Mouse (Mus musculus): ENCODE measurements at regions not wholly inside any gene's neighbourhood (a gene's known extent, or its start where the extent isn't known, plus 50 kb on each side); places are given as distances from the start of the nearest gene placed in this dataset.

DNA sequence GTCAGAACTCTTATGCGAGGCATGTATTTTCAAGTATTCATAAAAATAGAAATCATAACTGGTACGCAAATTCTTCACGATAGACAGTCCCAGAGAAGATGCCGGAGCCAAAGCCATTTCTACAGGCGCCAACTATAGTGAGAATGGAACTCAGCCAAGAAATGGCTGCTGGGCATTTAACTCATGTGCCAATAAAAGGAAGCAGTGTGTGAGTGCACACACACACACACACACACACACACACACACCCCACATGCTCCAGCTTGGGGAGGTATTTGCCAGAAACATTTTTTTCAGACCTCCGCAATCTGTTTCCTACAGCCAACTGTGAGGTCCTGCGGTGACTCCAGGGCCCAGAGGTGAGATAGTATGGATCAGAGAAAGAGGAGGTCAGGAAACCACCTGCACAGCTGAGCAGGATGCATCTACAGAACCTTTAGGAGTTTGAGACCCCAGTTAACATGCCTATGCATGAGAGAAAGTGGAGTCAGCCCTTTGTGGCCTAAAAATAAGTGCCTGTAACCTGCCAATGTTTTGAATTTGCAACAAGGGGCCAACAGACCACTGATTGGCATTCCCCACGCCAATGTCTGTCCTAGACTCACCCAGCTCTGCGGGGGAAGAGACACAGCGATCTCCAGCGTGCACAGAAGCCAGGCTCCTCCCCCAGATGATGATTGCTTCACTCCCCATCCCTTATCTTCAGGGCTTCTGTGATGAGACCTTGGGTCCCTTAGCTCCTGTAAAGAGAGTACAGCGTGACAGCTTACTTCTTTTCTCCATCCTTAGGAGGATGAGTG, 262.1 kb upstream of the Sp8 start:
- Histone ChIP-seq H3K4me3 (ENCODE audit: control insufficient read depth, low read depth, low read length) (no peak overlapping the region), H3K27ac (ENCODE audit: control insufficient read depth, insufficient read depth, low read depth, low read length) (no peak overlapping the region), H3K27me3 (ENCODE audit: control insufficient read depth, insufficient read depth, low read length) (no peaks in the 10 kb centered on the region), H3K36me3 (ENCODE audit: control insufficient read depth, insufficient read depth, low read length) (no peaks in the 10 kb centered on the region), H3K4me1 (ENCODE audit: control insufficient read depth, insufficient read depth, low read length) (0 out of 2 replicates have a peak, but pooled peaks cover 2% of the 10 kb centered on the region)
- TF ChIP-seq POLR2A (IDR thresholded peaks at IDR 0.05; ENCODE audit: control insufficient read depth, low read depth, low read length) (no peak), CTCF (IDR thresholded peaks at IDR 0.05; ENCODE audit: control insufficient read depth, insufficient read depth, insufficient replicate concordance, low read depth, low read length) (no peak)

DNA sequence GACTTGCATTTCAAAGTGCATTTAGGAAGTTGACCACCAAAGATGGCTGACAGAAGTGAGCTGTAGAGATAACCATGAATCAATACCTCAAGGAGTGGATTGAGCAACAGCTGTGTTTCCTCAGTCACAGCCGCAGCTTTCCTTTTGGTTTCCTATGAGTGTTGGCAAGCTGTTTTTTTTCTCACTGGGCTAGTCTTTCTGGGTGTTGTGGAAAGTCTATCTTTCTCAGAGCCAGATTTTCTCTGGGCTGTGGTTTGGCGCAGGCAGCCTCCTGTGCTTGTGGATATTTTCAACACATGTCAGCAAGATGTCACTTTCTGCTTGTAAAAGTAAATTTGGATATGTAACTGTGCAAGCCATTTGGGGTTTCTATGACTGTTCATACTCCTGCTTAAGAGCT, 268.6 kb upstream of the Sp4 start:
- TF ChIP-seq POLR2A (IDR thresholded peaks at IDR 0.05; ENCODE audit: control insufficient read depth, low read depth, low read length) (no peak), CTCF (IDR thresholded peaks at IDR 0.05; ENCODE audit: control insufficient read depth, insufficient read depth, insufficient replicate concordance, low read depth, low read length) (no peak)
- Histone ChIP-seq H3K27me3 (ENCODE audit: control insufficient read depth, insufficient read depth, low read length) (no peaks in the 10 kb centered on the region), H3K4me3 (ENCODE audit: control insufficient read depth, low read depth, low read length) (no peak overlapping the region), H3K36me3 (ENCODE audit: control insufficient read depth, insufficient read depth, low read length) (no peaks in the 10 kb centered on the region), H3K4me1 (ENCODE audit: control insufficient read depth, insufficient read depth, low read length) (no peaks in the 10 kb centered on the region), H3K27ac (ENCODE audit: control insufficient read depth, insufficient read depth, low read depth, low read length) (no peak overlapping the region)

DNA sequence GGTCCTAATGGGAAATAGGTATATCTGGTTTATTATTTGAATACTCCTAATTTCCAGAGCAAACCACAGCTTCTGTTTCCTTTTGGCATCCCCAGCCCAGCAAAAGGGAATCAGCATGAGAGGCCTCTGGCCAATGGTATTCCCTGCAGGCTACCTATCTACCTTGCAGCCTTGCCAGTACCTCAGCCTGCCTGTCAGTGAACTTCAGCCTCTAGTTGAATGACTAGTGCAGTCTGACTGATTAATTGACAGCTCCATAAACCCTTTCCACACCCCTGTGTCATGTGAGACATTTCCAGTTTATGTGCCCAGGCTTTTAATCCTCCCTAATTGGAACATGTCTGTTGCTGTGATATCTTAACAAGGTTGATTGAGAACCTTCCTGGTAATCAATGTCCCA, 265.4 kb upstream of the Sp4 start:
- Histone ChIP-seq H3K36me3 (ENCODE audit: control insufficient read depth, insufficient read depth, low read length) (no peaks in the 10 kb centered on the region), H3K4me1 (ENCODE audit: control insufficient read depth, insufficient read depth, low read length) (no peaks in the 10 kb centered on the region), H3K27ac (ENCODE audit: control insufficient read depth, insufficient read depth, low read depth, low read length) (no peak overlapping the region), H3K4me3 (ENCODE audit: control insufficient read depth, low read depth, low read length) (no peak overlapping the region), H3K27me3 (ENCODE audit: control insufficient read depth, insufficient read depth, low read length) (no peaks in the 10 kb centered on the region)
- TF ChIP-seq CTCF (IDR thresholded peaks at IDR 0.05; ENCODE audit: control insufficient read depth, insufficient read depth, insufficient replicate concordance, low read depth, low read length) (no peak), POLR2A (IDR thresholded peaks at IDR 0.05; ENCODE audit: control insufficient read depth, low read depth, low read length) (no peak)

DNA sequence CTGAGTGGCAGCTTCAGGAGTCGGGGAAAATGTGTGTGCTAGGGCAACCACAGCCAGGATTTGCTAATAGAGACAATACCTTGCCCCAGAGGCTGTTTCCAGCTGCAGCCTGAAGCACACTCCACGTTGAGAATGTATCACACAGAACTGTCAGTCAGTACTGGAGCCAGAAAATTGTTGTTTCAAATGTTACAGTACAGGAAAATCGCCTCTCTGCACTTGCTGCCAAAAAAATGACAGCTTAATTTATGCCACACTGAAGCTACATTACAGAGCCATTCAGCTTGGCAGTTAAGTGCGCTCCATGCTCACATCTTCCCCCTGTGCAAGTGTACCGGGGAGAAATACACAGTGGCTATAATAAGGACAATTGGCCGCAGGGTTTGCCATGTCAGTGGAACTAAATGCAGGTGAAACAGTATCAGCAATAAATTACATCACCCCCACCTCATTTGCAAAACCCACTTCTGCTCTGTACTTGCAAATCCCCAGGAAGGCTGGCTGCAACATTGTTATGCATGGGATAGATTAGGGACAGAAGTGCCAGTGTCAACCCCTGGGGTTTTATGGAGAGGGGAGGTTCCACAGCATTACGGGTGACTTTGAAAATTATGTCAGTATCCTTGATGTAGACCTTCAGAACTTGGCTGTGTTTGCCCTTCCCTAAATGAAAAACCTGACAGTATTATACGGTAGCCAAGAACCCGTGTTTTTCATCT, 263.3 kb upstream of the Sp4 start:
- no peaks in the 10 kb centered on the region for H3K36me3 ChIP-seq (ENCODE audit: control insufficient read depth, insufficient read depth, low read length)
- no peak overlapping the region for H3K4me3 ChIP-seq (ENCODE audit: control insufficient read depth, low read depth, low read length)

DNA sequence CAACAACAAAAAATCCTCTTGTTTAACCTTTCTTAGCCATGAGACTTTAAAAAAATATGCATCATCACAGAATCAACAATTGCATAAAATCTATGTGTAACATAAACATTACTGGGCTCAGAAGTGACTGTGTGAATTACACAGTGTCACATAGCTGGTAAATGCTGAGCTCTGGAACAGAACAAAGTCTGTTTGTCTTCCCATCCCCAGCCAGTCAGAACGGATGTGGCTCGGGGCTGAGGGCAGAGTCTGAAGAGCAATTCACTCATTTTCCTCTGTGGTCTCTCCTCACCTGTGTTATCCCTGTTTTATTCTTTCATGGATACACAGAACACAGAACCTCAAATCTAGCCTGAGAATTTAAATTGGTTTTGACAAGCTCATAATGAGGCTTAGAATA, 261.0 kb upstream of the Sp4 start:
- H3K36me3 ChIP-seq (ENCODE audit: control insufficient read depth, insufficient read depth, low read length) = no peaks in the 10 kb centered on the region
- no peak overlapping the region for H3K4me3 ChIP-seq (ENCODE audit: control insufficient read depth, low read depth, low read length)
- no peak for TF ChIP-seq CTCF (IDR thresholded peaks at IDR 0.05; ENCODE audit: control insufficient read depth, insufficient read depth, insufficient replicate concordance, low read depth, low read length)
- no peak for TF ChIP-seq POLR2A (IDR thresholded peaks at IDR 0.05; ENCODE audit: control insufficient read depth, low read depth, low read length)
- H3K27me3 ChIP-seq (ENCODE audit: control insufficient read depth, insufficient read depth, low read length) = no peaks in the 10 kb centered on the region
- H3K27ac ChIP-seq (ENCODE audit: control insufficient read depth, insufficient read depth, low read depth, low read length) = no peak overlapping the region
- no peaks in the 10 kb centered on the region for H3K4me1 ChIP-seq (ENCODE audit: control insufficient read depth, insufficient read depth, low read length)

More for the DNA sequence above, 263.3 kb upstream of the Sp4 start:
- no peaks in the 10 kb centered on the region for H3K4me1 ChIP-seq (ENCODE audit: control insufficient read depth, insufficient read depth, low read length)
- no peak for TF ChIP-seq POLR2A (IDR thresholded peaks at IDR 0.05; ENCODE audit: control insufficient read depth, low read depth, low read length)
- no peak for TF ChIP-seq CTCF (IDR thresholded peaks at IDR 0.05; ENCODE audit: control insufficient read depth, insufficient read depth, insufficient replicate concordance, low read depth, low read length)
- no peaks in the 10 kb centered on the region for H3K27me3 ChIP-seq (ENCODE audit: control insufficient read depth, insufficient read depth, low read length)
- no peak overlapping the region for H3K27ac ChIP-seq (ENCODE audit: control insufficient read depth, insufficient read depth, low read depth, low read length)

DNA sequence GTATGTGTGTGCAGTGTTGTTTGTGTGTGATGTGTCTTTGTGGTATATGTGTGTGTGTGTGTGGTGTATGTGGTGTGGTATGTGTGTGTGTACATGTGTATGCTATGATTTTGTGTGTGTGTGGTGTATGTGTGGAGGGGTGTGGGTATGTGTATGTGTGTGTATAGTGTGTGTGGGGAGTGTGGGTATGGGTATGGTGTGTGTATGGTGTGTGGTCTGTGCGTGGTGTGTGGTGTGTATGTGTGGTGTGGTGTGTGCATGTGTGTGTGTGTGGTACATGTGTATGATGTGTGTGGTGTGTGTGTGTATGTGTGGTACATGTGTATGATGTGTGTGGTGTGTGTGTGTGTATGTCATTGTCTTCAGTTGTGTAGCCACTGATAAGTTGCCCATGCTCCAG, 247.8 kb upstream of the Sp4 start:
- no peaks in the 10 kb centered on the region for H3K27me3 ChIP-seq (ENCODE audit: control insufficient read depth, insufficient read depth, low read length)
- no peak overlapping the region for H3K27ac ChIP-seq (ENCODE audit: control insufficient read depth, insufficient read depth, low read depth, low read length)
- H3K36me3 ChIP-seq (ENCODE audit: control insufficient read depth, insufficient read depth, low read length) = no peaks in the 10 kb centered on the region
- no peak overlapping the region for H3K4me3 ChIP-seq (ENCODE audit: control insufficient read depth, low read depth, low read length)
- TF ChIP-seq POLR2A (IDR thresholded peaks at IDR 0.05; ENCODE audit: control insufficient read depth, low read depth, low read length) (no peak), CTCF (IDR thresholded peaks at IDR 0.05; ENCODE audit: control insufficient read depth, insufficient read depth, insufficient replicate concordance, low read depth, low read length) (no peak)
- no peaks in the 10 kb centered on the region; the same call in 1 of the 2 replicates for H3K4me1 ChIP-seq (ENCODE audit: control insufficient read depth, insufficient read depth, low read length)

DNA sequence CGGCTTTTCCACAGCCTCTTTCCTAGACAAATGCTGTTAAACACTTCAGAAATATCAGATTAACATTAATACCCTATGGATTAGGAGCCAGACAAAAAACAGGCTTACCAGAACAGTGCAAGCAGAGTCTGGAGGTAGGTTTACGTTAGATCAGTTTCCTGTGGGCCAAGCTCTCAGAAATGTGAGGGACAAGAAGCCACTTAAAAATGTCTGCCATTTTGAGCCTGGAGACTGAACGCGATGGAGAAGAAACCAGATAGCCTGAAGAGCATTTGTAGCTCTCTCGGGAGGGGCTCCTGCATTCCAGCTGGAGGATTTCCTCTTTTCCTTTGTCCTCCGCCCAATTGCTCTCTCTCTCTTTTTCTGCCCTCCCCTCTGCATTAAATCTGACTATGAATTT, 239.1 kb upstream of the Sp4 start:
- H3K36me3 ChIP-seq (ENCODE audit: control insufficient read depth, insufficient read depth, low read length) = no peaks in the 10 kb centered on the region
- H3K27ac ChIP-seq (ENCODE audit: control insufficient read depth, insufficient read depth, low read depth, low read length) = no peak overlapping the region
- no peaks in the 10 kb centered on the region for H3K27me3 ChIP-seq (ENCODE audit: control insufficient read depth, insufficient read depth, low read length)
- H3K4me1 ChIP-seq (ENCODE audit: control insufficient read depth, insufficient read depth, low read length) = no peaks in the 10 kb centered on the region
- H3K4me3 ChIP-seq (ENCODE audit: control insufficient read depth, low read depth, low read length) = no peak overlapping the region
- no peak for TF ChIP-seq POLR2A (IDR thresholded peaks at IDR 0.05; ENCODE audit: control insufficient read depth, low read depth, low read length)
- no peak for TF ChIP-seq CTCF (IDR thresholded peaks at IDR 0.05; ENCODE audit: control insufficient read depth, insufficient read depth, insufficient replicate concordance, low read depth, low read length)

Data from testis, adult 2 months (tissue).